Mouse (Mus musculus) MEL (cell line): ENCODE measurements around the gene Dnah6. TPM values are rescaled to one million over a fixed set of nuclear protein-coding genes. Genes with fewer than 3 reads are reported as not detected.

Experiments
- DNase-seq: peaks from one replicate; pipeline ENCODE4 v3.0.0; 2011; ENCODE audit warnings: low read depth, low spot score
- H3K27ac ChIP-seq: 2 replicates; pipeline ENCODE4 v1.5.1; 2012; ENCODE audit warnings: low read depth, mild to moderate bottlenecking, control low read depth, low read length, moderate library complexity; ENCODE audit not compliant: control insufficient read depth
- H3K27me3 ChIP-seq, 2 experiments: fragments of 150-350 bp in 1 of 2; sonication (generic) in 1 of 2; 2 replicates each; pipeline ENCODE4 v1.6.1; 2012; ENCODE audit warnings: low read length in 2 of 2, mild to moderate bottlenecking in 2 of 2, improper control_type of control experiment in 1 of 2, moderate library complexity in 1 of 2; ENCODE audit not compliant: insufficient read depth in 2 of 2, control insufficient read depth in 1 of 2
- H3K36me3 ChIP-seq, 2 experiments: 2 replicates each; pipeline ENCODE4 v1.6.1; 2012 to 2014; ENCODE audit warnings: low read length in 2 of 2, improper control_type of control experiment in 1 of 2, inconsistent platforms in 1 of 2, mild to moderate bottlenecking in 1 of 2; ENCODE audit not compliant: insufficient read depth in 2 of 2, control insufficient read depth in 1 of 2
- H3K4me1 ChIP-seq, 2 experiments: fragments of 150-350 bp in 1 of 2; sonication (generic) in 1 of 2; 2 replicates each; pipeline ENCODE4 v1.6.1; 2012; ENCODE audit warnings: low read length in 2 of 2, improper control_type of control experiment in 1 of 2, mild to moderate bottlenecking in 1 of 2; ENCODE audit not compliant: insufficient read depth in 2 of 2, control insufficient read depth in 1 of 2
- H3K4me3 ChIP-seq, 2 experiments: fragments of 150-350 bp in 1 of 2; sonication (generic) in 1 of 2; 2 replicates each; pipeline ENCODE4 v1.5.1; 2012; ENCODE audit warnings: low read depth in 2 of 2, low read length in 2 of 2, mild to moderate bottlenecking in 2 of 2, moderate library complexity in 2 of 2, control low read depth in 1 of 2, improper control_type of control experiment in 1 of 2; ENCODE audit not compliant: control insufficient read depth in 1 of 2, insufficient read depth in 1 of 2
- H3K79me2 ChIP-seq: 2 replicates; pipeline ENCODE4 v1.6.1; 2012; ENCODE audit warnings: mild to moderate bottlenecking, low read length, moderate library complexity; ENCODE audit not compliant: control insufficient read depth, poor library complexity, insufficient read depth
- H3K9ac ChIP-seq: 2 replicates; pipeline ENCODE4 v1.6.1; 2012; ENCODE audit warnings: low read depth, mild to moderate bottlenecking, control low read depth, low read length, moderate library complexity; ENCODE audit not compliant: control insufficient read depth, poor library complexity, severe bottlenecking
- H3K9me3 ChIP-seq: fragments of 150-350 bp; sonication (generic); replicated peaks from 2 replicates; pipeline ENCODE4 v1.6.1; 2012; ENCODE audit warnings: mild to moderate bottlenecking, low read length, improper control_type of control experiment, moderate library complexity; ENCODE audit not compliant: insufficient read depth
- BHLHE40 ChIP-seq: IDR thresholded peaks from 2 replicates; pipeline ENCODE4 v1.6.1; 2012; ENCODE audit warnings: low read depth, mild to moderate bottlenecking, inconsistent platforms, low read length, improper control_type of control experiment, borderline replicate concordance
- CHD1 ChIP-seq: IDR thresholded peaks from 2 replicates; pipeline ENCODE4 v1.6.1; 2012; ENCODE audit warnings: low read depth, mild to moderate bottlenecking, inconsistent platforms, low read length, improper control_type of control experiment
- CTCF ChIP-seq, 3 experiments: IDR thresholded peaks in 2 of 3; conservative IDR thresholded peaks in 1 of 3; 2 replicates each; pipeline ENCODE4 v1.5.1; 2011 to 2012; ENCODE audit warnings: low read length in 3 of 3, low read depth in 2 of 3, mild to moderate bottlenecking in 2 of 3, improper control_type of control experiment in 1 of 3, inconsistent platforms in 1 of 3, mixed read lengths in 1 of 3, moderate library complexity in 1 of 3; ENCODE audit not compliant: control insufficient read depth in 1 of 3, insufficient read depth in 1 of 3, poor library complexity in 1 of 3, severe bottlenecking in 1 of 3
- EP300 ChIP-seq, 2 experiments: IDR thresholded peaks; 2 replicates each; pipeline ENCODE4 v1.6.1; 2011; ENCODE audit warnings: improper control_type of control experiment in 2 of 2, low read length in 2 of 2, low read depth in 1 of 2, mild to moderate bottlenecking in 1 of 2
- ETS1 ChIP-seq: IDR thresholded peaks from 2 replicates; pipeline ENCODE4 v1.6.1; 2012; ENCODE audit warnings: low read depth, mild to moderate bottlenecking, inconsistent platforms, low read length, improper control_type of control experiment, moderate library complexity
- GABPA ChIP-seq: IDR thresholded peaks from 2 replicates; pipeline ENCODE4 v1.6.1; 2012; ENCODE audit warnings: low read depth, mild to moderate bottlenecking, inconsistent platforms, low read length, improper control_type of control experiment, moderate library complexity
- GATA1 ChIP-seq: IDR thresholded peaks from 2 replicates; pipeline ENCODE4 v1.6.1; 2011; ENCODE audit warnings: low read depth, low read length, improper control_type of control experiment
- HCFC1 ChIP-seq: IDR thresholded peaks from 2 replicates; pipeline ENCODE4 v1.6.1; 2012; ENCODE audit warnings: low read depth, mild to moderate bottlenecking, inconsistent platforms, low read length, improper control_type of control experiment, moderate library complexity
- JUND ChIP-seq: IDR thresholded peaks from 2 replicates; pipeline ENCODE4 v1.6.1; 2011; ENCODE audit warnings: low read depth, mild to moderate bottlenecking, improper control_type of control experiment, low read length
- KAT2A ChIP-seq: conservative IDR thresholded peaks from 2 replicates; pipeline ENCODE4 v1.6.1; 2012; ENCODE audit warnings: low read depth, low read length, improper control_type of control experiment, inconsistent platforms
- MAFK ChIP-seq: IDR thresholded peaks from 2 replicates; pipeline ENCODE4 v1.6.1; 2011; ENCODE audit warnings: low read depth, mild to moderate bottlenecking, low read length, improper control_type of control experiment, borderline replicate concordance
- MAX ChIP-seq: IDR thresholded peaks from 2 replicates; pipeline ENCODE4 v1.6.1; 2011; ENCODE audit warnings: low read length, improper control_type of control experiment
- MEF2A ChIP-seq: IDR thresholded peaks from 2 replicates; pipeline ENCODE4 v1.6.1; 2014; ENCODE audit warnings: low read depth, mild to moderate bottlenecking, inconsistent platforms, low read length, improper control_type of control experiment; ENCODE audit not compliant: poor library complexity, insufficient replicate concordance, severe bottlenecking; ENCODE audit errors: extremely low read depth
- MXI1 ChIP-seq: IDR thresholded peaks from 2 replicates; pipeline ENCODE4 v1.6.1; 2011; ENCODE audit warnings: mild to moderate bottlenecking, low read depth, low read length, improper control_type of control experiment
- MYB ChIP-seq: IDR thresholded peaks from 2 replicates; pipeline ENCODE4 v1.6.1; 2011; ENCODE audit warnings: mild to moderate bottlenecking, low read depth, low read length, improper control_type of control experiment
- MYC ChIP-seq: IDR thresholded peaks from 2 replicates; pipeline ENCODE4 v1.6.1; 2011; ENCODE audit warnings: low read depth, mild to moderate bottlenecking, low read length, improper control_type of control experiment, moderate library complexity
- NRF1 ChIP-seq: IDR thresholded peaks from 2 replicates; pipeline ENCODE4 v1.6.1; 2014; ENCODE audit warnings: low read depth, mild to moderate bottlenecking, inconsistent platforms, low read length, improper control_type of control experiment, moderate library complexity; ENCODE audit not compliant: poor library complexity, insufficient read depth, severe bottlenecking
- POLR2AphosphoS2 ChIP-seq: IDR thresholded peaks from 2 replicates; pipeline ENCODE4 v1.6.1; 2011; ENCODE audit warnings: low read length, improper control_type of control experiment
- POLR2AphosphoS5 ChIP-seq: IDR thresholded peaks from 2 replicates; pipeline ENCODE4 v1.6.1; 2012; ENCODE audit warnings: low read depth, borderline replicate concordance, mild to moderate bottlenecking, inconsistent platforms, low read length, moderate library complexity, mixed read lengths
- RAD21 ChIP-seq: IDR thresholded peaks from 2 replicates; pipeline ENCODE4 v1.6.1; 2011; ENCODE audit warnings: mild to moderate bottlenecking, low read depth, low read length, improper control_type of control experiment
- SIN3A ChIP-seq: IDR thresholded peaks from 2 replicates; pipeline ENCODE4 v1.6.1; 2012; ENCODE audit warnings: low read length, improper control_type of control experiment, inconsistent platforms
- TBP ChIP-seq: IDR thresholded peaks from 2 replicates; pipeline ENCODE4 v1.8.0; 2011; ENCODE audit warnings: low read depth, low read length, improper control_type of control experiment
- TCF12 ChIP-seq: IDR thresholded peaks from 2 replicates; pipeline ENCODE4 v1.6.1; 2014; ENCODE audit warnings: low read depth, mild to moderate bottlenecking, inconsistent platforms, low read length, improper control_type of control experiment, moderate library complexity
- UBTF ChIP-seq: IDR thresholded peaks from 2 replicates; pipeline ENCODE4 v1.6.1; 2012; ENCODE audit warnings: low read depth, mild to moderate bottlenecking, inconsistent platforms, low read length, improper control_type of control experiment, moderate library complexity, borderline replicate concordance; ENCODE audit not compliant: insufficient read depth
- USF1 ChIP-seq: IDR thresholded peaks from 2 replicates; pipeline ENCODE4 v1.6.1; 2014; ENCODE audit warnings: low read depth, mild to moderate bottlenecking, inconsistent platforms, low read length, improper control_type of control experiment, moderate library complexity
- USF2 ChIP-seq, 2 experiments: IDR thresholded peaks; 2 replicates each; pipeline ENCODE4 v1.6.1; 2011 to 2012; ENCODE audit warnings: improper control_type of control experiment in 2 of 2, low read length in 2 of 2, borderline replicate concordance in 1 of 2, inconsistent platforms in 1 of 2, low read depth in 1 of 2, mild to moderate bottlenecking in 1 of 2; ENCODE audit not compliant: insufficient read depth in 1 of 2
- ZC3H11A ChIP-seq: IDR thresholded peaks from 2 replicates; pipeline ENCODE4 v1.6.1; 2012; ENCODE audit warnings: low read depth, mild to moderate bottlenecking, inconsistent platforms, low read length, improper control_type of control experiment
- ZNF384 ChIP-seq: IDR thresholded peaks from 2 replicates; pipeline ENCODE4 v1.6.1; 2012; ENCODE audit warnings: low read depth, mild to moderate bottlenecking, inconsistent platforms, low read length, improper control_type of control experiment
- polyA plus RNA-seq, 2 experiments: library from polyadenylated mRNA; stranded (reverse) in 1 of 2; unstranded in 1 of 2; fragments of >175 nt in 1 of 2; fragments of >200 nt in 1 of 2; gene quantifications; 2 replicates each; pipeline versions ENCODE4 v1.2.1 to v1.2.4; 2012; ENCODE audit warnings: low replicate concordance in 2 of 2, low read depth in 1 of 2; ENCODE audit not compliant: insufficient read length in 2 of 2, insufficient read depth in 1 of 2, missing spikeins in 1 of 2
- total RNA-seq: library from RNA; depleted of rRNA; stranded (reverse); fragments of 300-350 nt; gene quantifications from 2 replicates; pipeline ENCODE4 v1.2.3, GENCODE M21; 2012

Gene Dnah6
- total and polyA plus RNA-seq, 3 experiments: not detected

GRCm38 (mm10) chr6:73161338-73161737 is 60.1 kb downstream of the Dnah6 start:
- TF ChIP-seq ETS1: no peak
- no peak for TF ChIP-seq HCFC1
- no peak for TF ChIP-seq BHLHE40
- no peak for TF ChIP-seq MAFK
- TF ChIP-seq MYC: no peak
- no peak for TF ChIP-seq EP300 (IDR thresholded peaks at IDR 0.05; ENCODE audit: low read depth in 1 of 2, low read length in 2 of 2)
- TF ChIP-seq USF2 (IDR thresholded peaks at IDR 0.05; ENCODE audit: borderline replicate concordance in 1 of 2, insufficient read depth in 1 of 2, low read depth in 1 of 2, low read length in 2 of 2): no peak
- no peak for TF ChIP-seq NRF1
- no peak for TF ChIP-seq POLR2AphosphoS5
- no peak for TF ChIP-seq POLR2AphosphoS2
- TF ChIP-seq MXI1: no peak
- no peak for TF ChIP-seq RAD21
- TF ChIP-seq GATA1: no peak
- no peak for TF ChIP-seq ZC3H11A
- TF ChIP-seq ZNF384: no peak
- no peak for TF ChIP-seq GABPA
- TF ChIP-seq UBTF: no peak
- Histone ChIP-seq H3K9ac (no peak overlapping the region), H3K27me3 (no peaks in the 10 kb centered on the region; a peak in 1 of 4 replicates), H3K36me3 (no peaks in the 10 kb centered on the region), H3K4me1 (no peaks in the 10 kb centered on the region), H3K9me3 (no peaks in the 10 kb centered on the region), H3K79me2 (no peaks in the 10 kb centered on the region), H3K27ac (no peak overlapping the region), H3K4me3 (no peak overlapping the region)
- DNase-seq: no peak

GRCm38 (mm10) chr6:73155455-73155854 is 66.0 kb downstream of the Dnah6 start:
- Histone ChIP-seq H3K9ac (no peak overlapping the region), H3K79me2 (no peaks in the 10 kb centered on the region), H3K9me3 (no peaks in the 10 kb centered on the region), H3K27me3 (no peaks in the 10 kb centered on the region; a peak in 1 of 4 replicates), H3K4me3 (no peak overlapping the region), H3K4me1 (no peaks in the 10 kb centered on the region), H3K27ac (no peak overlapping the region), H3K36me3 (no peaks in the 10 kb centered on the region)
- TF ChIP-seq MEF2A: no peak
- TF ChIP-seq USF1: no peak
- TF ChIP-seq RAD21: no peak
- TF ChIP-seq EP300 (IDR thresholded peaks at IDR 0.05; ENCODE audit: low read depth in 1 of 2, low read length in 2 of 2): no peak
- TF ChIP-seq CHD1: no peak
- TF ChIP-seq ZC3H11A: no peak
- no peak for TF ChIP-seq NRF1
- no peak for TF ChIP-seq GABPA
- TF ChIP-seq CTCF (IDR thresholded peaks at IDR 0.05 in 2 of 3, conservative IDR thresholded peaks at IDR 0.05 in 1 of 3; ENCODE audit: control insufficient read depth in 1 of 3, insufficient read depth in 1 of 3, low read depth in 2 of 3, low read length in 3 of 3, poor library complexity in 1 of 3, severe bottlenecking in 1 of 3): no peak
- no peak for TF ChIP-seq MYB
- TF ChIP-seq SIN3A: no peak
- no peak for TF ChIP-seq TBP
- TF ChIP-seq JUND: no peak
- TF ChIP-seq KAT2A: no peak
- no peak for TF ChIP-seq TCF12
- no peak for TF ChIP-seq MAX
- no peak for DNase-seq
